Mouse (Mus musculus) lung, embryonic 14.5 days (tissue): ENCODE results near the gene Tmem132b. TPM values are rescaled to one million over a fixed set of nuclear protein-coding genes. Genes with fewer than 3 reads are reported as not detected.
A peak's percentile ranks its signal among the peaks of the same experiment; 100 is the strongest.

Experiments
- ATAC-seq: fragments of 200-750 bp; cut with Nextera tagmentation; 2 replicates; pipeline ENCODE4 v1.8.0; 2017; ENCODE audit warnings: mild to moderate bottlenecking, moderate TSS enrichment, moderate library complexity; ENCODE audit not compliant: insufficient read depth
- DNase-seq: peaks from one replicate; pipeline ENCODE4 v3.0.0-alpha.2; 2015
- H3K27ac ChIP-seq: fragments of 300-500 bp; sonication (generic); 2 replicates; pipeline ENCODE4 v1.5.1; 2014; ENCODE audit warnings: low read depth, mild to moderate bottlenecking, moderate library complexity
- H3K27me3 ChIP-seq: fragments of 300-500 bp; sonication (generic); 2 replicates; pipeline ENCODE4 v1.6.1; 2014; ENCODE audit warnings: low read length, control low read depth; ENCODE audit not compliant: insufficient read depth
- H3K36me3 ChIP-seq: fragments of 300-500 bp; sonication (generic); 2 replicates; pipeline ENCODE4 v1.6.1; 2014; ENCODE audit warnings: control low read depth; ENCODE audit not compliant: insufficient read depth
- H3K4me1 ChIP-seq: fragments of 300-500 bp; sonication (generic); 2 replicates; pipeline ENCODE4 v1.6.1; 2014; ENCODE audit warnings: antibody characterized with exemption, control low read depth; ENCODE audit not compliant: insufficient read depth
- H3K4me2 ChIP-seq: fragments of 300-500 bp; sonication (generic); 2 replicates; pipeline ENCODE4 v1.6.1; 2014; ENCODE audit warnings: mild to moderate bottlenecking
- H3K4me3 ChIP-seq: fragments of 300-500 bp; sonication (generic); 2 replicates; pipeline ENCODE4 v1.5.1; 2014; ENCODE audit warnings: low read depth, low read length
- H3K9ac ChIP-seq: fragments of 300-500 bp; sonication (generic); 2 replicates; pipeline ENCODE4 v1.6.1; 2014
- H3K9me3 ChIP-seq: fragments of 300-500 bp; sonication (generic); 2 replicates; pipeline ENCODE4 v1.6.1; 2016; ENCODE audit warnings: low read depth, low read length, control low read depth
- CTCF ChIP-seq: IDR thresholded peaks from 2 replicates; pipeline ENCODE4 v1.5.1; 2016; ENCODE audit warnings: antibody characterized with exemption, low read depth
- WGBS: fragments of 180-500 bp; shearing (Covaris S2); extraction: QIAGEN DNeasy Blood & Tissue Kit; methylation state at CpG from one replicate; pipeline ENCODE4 v1.1.7; 2014; 5-methylcytosine and 5-hydroxymethylcytosine counted together
- polyA plus RNA-seq: library from polyadenylated mRNA; unstranded; fragments of >200 nt; fragmentation: Nextera tagmentation; extraction: Ambion mirVana; gene quantifications from 2 replicates; pipeline ENCODE4 v1.2.1, GENCODE M21; 2014

Tmem132b gene
- polyA plus RNA-seq, 1 experiment from 2014 or later: not detected

GRCm38 (mm10) chr5:125529109-125529508, 2.5 kb upstream of the Tmem132b start:
- WGBS: 4% methylated on average over 5 of the region's 5 CpGs
- ATAC-seq (no peak), DNase-seq (peak; percentile 80)
- no peak overlapping the region for H3K4me3 ChIP-seq
- no peaks in the 10 kb centered on the region for H3K36me3 ChIP-seq
- no peaks in the 10 kb centered on the region for H3K4me1 ChIP-seq
- H3K27ac ChIP-seq: no peak overlapping the region
- H3K9ac ChIP-seq: no peak overlapping the region
- peaks cover 45% of the 10 kb centered on the region for H3K27me3 ChIP-seq
- no peaks in the 10 kb centered on the region for H3K9me3 ChIP-seq
- H3K4me2 ChIP-seq: no peak overlapping the region
- peak; percentile 97 for TF ChIP-seq CTCF

- H3K27me3 ChIP-seq: peaks cover 68% of the 10 kb centered on the region
- H3K36me3 ChIP-seq: no peaks in the 10 kb centered on the region
- DNase-seq (peak; percentile 78), ATAC-seq (peak; percentile 74)
- no peak for TF ChIP-seq CTCF
- peak overlapping the region; percentile 70 for H3K4me2 ChIP-seq
- H3K4me1 ChIP-seq: no peaks in the 10 kb centered on the region
- no peaks in the 10 kb centered on the region for H3K9me3 ChIP-seq
- WGBS: 0% methylated on average over 12 of the region's 30 CpGs
- peak overlapping the region; percentile 20; the same call in 1 of the 2 replicates for H3K9ac ChIP-seq
- H3K27ac ChIP-seq: no peak overlapping the region
- peak overlapping the region; percentile 43 for H3K4me3 ChIP-seq
Observed at GRCm38 (mm10) chr5:125532191-125532544, 594 bp downstream of the Tmem132b start.

- Histone ChIP-seq H3K4me3 (peak overlapping the region; percentile 43), H3K9ac (peak overlapping the region; percentile 20; the same call in 1 of the 2 replicates), H3K36me3 (no peaks in the 10 kb centered on the region), H3K4me2 (peak overlapping the region; percentile 70), H3K27me3 (peaks cover 68% of the 10 kb centered on the region), H3K4me1 (no peaks in the 10 kb centered on the region), H3K9me3 (no peaks in the 10 kb centered on the region), H3K27ac (no peak overlapping the region)
- TF ChIP-seq CTCF: no peak
- ATAC-seq (peak; percentile 30; the same call in 1 of the 2 replicates), DNase-seq (no peak)
- WGBS: under 1% methylated on average over 62 of the region's 64 CpGs
Observed at GRCm38 (mm10) chr5:125532545-125533224, 1.1 kb downstream of the Tmem132b start.

GRCm38 (mm10) chr5:125533225-125533900, 1.8 kb downstream of the Tmem132b start:
- 2% methylated on average over 24 of the region's 24 CpGs for WGBS
- no peak for TF ChIP-seq CTCF
- DNase-seq (no peak), ATAC-seq (no peak)
- Histone ChIP-seq H3K4me3 (peak overlapping the region; percentile 43; the same call in 1 of the 2 replicates), H3K4me1 (no peaks in the 10 kb centered on the region), H3K27ac (no peak overlapping the region), H3K36me3 (no peaks in the 10 kb centered on the region), H3K27me3 (peaks cover 68% of the 10 kb centered on the region), H3K9me3 (no peaks in the 10 kb centered on the region), H3K9ac (no peak overlapping the region), H3K4me2 (peak overlapping the region; percentile 70; the same call in 1 of the 2 replicates)

- 8% methylated on average over 7 of the region's 7 CpGs for WGBS
- H3K4me2 ChIP-seq: no peak overlapping the region
- no peak for DNase-seq
- no peak overlapping the region for H3K27ac ChIP-seq
- no peaks in the 10 kb centered on the region for H3K4me1 ChIP-seq
- no peak for TF ChIP-seq CTCF
- no peaks in the 10 kb centered on the region for H3K9me3 ChIP-seq
- H3K27me3 ChIP-seq: peaks cover 68% of the 10 kb centered on the region
- no peak overlapping the region for H3K4me3 ChIP-seq
- ATAC-seq: no peak
- no peaks in the 10 kb centered on the region for H3K36me3 ChIP-seq
- H3K9ac ChIP-seq: no peak overlapping the region
Observed at GRCm38 (mm10) chr5:125534168-125534610, 2.6 kb downstream of the Tmem132b start.

- Histone ChIP-seq H3K9me3 (no peaks in the 10 kb centered on the region), H3K4me1 (no peaks in the 10 kb centered on the region), H3K4me3 (no peak overlapping the region), H3K4me2 (no peak overlapping the region), H3K36me3 (no peaks in the 10 kb centered on the region), H3K27me3 (peaks cover 62% of the 10 kb centered on the region), H3K27ac (no peak overlapping the region), H3K9ac (no peak overlapping the region)
- WGBS: 2% methylated on average over 26 of the region's 26 CpGs
- DNase-seq (no peak), ATAC-seq (no peak)
- no peak for TF ChIP-seq CTCF
Observed at GRCm38 (mm10) chr5:125534611-125535324, 3.2 kb downstream of the Tmem132b start.

- WGBS: 95% methylated on average over 2 of the region's 2 CpGs
- ATAC-seq: no peak
- no peaks in the 10 kb centered on the region for H3K36me3 ChIP-seq
- H3K4me1 ChIP-seq: no peaks in the 10 kb centered on the region
- no peak overlapping the region for H3K27ac ChIP-seq
- 0 out of 2 replicates have a peak, but pooled peaks cover 5% of the 10 kb centered on the region for H3K27me3 ChIP-seq
- no peaks in the 10 kb centered on the region for H3K9me3 ChIP-seq
- H3K4me3 ChIP-seq: no peak overlapping the region
- no peak for DNase-seq
- H3K4me2 ChIP-seq: no peak overlapping the region
- no peak overlapping the region for H3K9ac ChIP-seq
- TF ChIP-seq CTCF: peak; percentile 23
Observed at GRCm38 (mm10) chr5:125545090-125545489, 13.5 kb downstream of the Tmem132b start.
